Mouse (Mus musculus) right cerebral cortex, adult 2 months (tissue): ENCODE data around the gene Bhlhb9.

Experiments used
- DNase-seq, 2 experiments: peaks; one replicate each; pipeline ENCODE4 v3.0.0; 2021 to 2022; ENCODE audit warnings: low spot score in 2 of 2

Gene Bhlhb9

GRCm38 (mm10) chrX:135886234-135886585 lies 88.8 kb downstream of the Bhlhb9 start:
- DNase-seq, result peak; percentile 22 to 32

- no peak for DNase-seq
Observed at GRCm38 (mm10) chrX:135916580-135916979, 119.2 kb downstream of the Bhlhb9 start.

GRCm38 (mm10) chrX:135917116-135917515 lies 119.7 kb downstream of the Bhlhb9 start:
- DNase-seq, result no peak

GRCm38 (mm10) chrX:135922162-135922561 lies 124.8 kb downstream of the Bhlhb9 start:
- DNase-seq, result peak; percentile 36 to 39

GRCm38 (mm10) chrX:135925911-135926310 lies 128.5 kb downstream of the Bhlhb9 start:
- no peak for DNase-seq

- no peak for DNase-seq
Observed at GRCm38 (mm10) chrX:135928588-135928987, 131.2 kb downstream of the Bhlhb9 start.

- DNase-seq, result no peak
Observed at GRCm38 (mm10) chrX:135936452-135936851, 139.1 kb downstream of the Bhlhb9 start.
